Mouse (Mus musculus): ENCODE measurements around the gene Adat2.

Gene Adat2

DNA sequence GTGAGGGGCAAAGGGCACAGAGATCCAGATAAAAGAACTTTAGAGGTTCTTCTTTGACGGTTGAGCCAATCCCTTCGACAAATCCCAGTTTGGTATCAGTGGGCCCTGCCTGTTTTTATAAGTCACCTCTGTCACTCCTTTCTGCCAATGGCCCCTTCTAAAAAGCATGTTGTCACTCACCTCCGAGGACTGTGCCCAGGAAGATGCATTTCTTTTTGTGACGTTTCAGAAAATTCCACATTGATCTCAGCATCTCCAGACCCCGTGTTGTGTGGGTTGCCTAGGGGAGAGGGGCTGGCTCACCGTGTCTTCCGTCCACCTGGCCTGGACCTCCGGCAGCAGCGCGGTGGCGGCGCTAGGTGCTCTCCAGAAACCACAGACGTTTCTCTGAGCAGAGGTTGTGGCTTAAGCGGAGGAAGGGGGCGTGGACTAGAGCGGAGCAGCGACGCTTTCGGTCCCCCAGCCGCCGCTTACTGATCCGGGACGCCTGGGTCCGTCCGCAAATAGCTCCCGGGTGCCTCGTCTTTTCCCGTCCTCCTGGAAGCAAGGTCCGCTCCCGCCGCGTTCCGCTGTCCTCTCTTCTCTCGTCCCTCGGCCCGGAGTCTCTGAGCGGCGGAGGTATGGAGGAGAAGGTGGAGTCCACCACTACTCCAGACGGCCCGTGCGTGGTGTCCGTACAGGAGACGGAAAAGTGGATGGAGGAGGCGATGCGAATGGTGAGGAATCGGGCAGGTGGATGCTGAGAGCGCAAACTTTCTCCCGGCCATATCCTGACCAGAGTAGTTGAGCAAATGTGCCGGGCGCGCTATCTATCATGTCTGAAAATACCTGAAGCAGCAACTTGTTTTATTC lies at the start of gene Adat2, which contains the start of gene Pex3:
Gene Adat2, plus strand, starts transcription at position 249 of the 852 bp plus-strand sequence.
Gene Pex3, minus strand, starts transcription at position 497 of the 852 bp plus-strand sequence.
- DNase-seq (ENCODE audit: low read depth, low spot score) = peak; percentile 94

DNA sequence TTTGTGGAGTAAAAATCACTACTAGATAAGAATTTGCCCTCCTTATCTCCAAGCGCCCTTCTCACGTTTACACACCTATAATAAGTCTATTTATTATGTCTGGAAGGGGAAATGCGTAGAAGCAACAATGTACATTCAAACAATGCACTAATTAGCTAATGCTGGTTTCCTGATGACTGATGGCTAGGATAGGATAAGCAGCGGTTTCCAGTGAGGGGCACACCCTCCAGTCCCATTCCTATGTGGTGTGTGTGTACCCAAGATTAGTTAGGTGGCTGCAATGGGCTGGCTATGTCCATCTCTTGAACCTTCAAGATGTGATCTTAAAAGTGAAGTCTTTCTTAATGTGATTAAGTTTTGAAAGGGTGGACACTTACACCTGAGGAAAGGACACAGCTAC lies 30.8 kb upstream of the Adat2 start:
- no peak for DNase-seq (ENCODE audit: low read depth, low spot score)

- DNase-seq (ENCODE audit: low read depth, low spot score) = no peak
Measured at GRCm38 (mm10) chr10:13528155-13528554, 24.5 kb upstream of the Adat2 start.

DNA sequence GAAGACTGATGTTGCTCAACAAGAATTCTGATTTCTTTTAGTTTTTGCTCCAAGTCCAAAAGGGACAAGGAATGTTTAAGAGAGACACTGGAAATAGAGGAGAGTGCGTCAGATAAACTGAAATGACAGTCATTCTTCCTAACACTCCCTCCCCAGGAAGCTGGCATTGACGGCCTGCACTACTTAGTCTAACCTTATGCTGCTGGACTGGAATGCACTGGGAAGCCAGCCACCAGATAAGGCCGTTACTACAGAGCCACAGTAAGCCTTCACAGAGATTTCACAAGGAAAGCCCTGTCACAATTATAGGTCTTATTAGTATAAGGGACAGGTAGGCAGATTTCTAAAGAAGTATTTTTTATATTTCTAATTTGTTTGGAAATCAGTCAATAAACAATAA lies 17.9 kb upstream of the Adat2 start:
- DNase-seq (ENCODE audit: low read depth, low spot score) = no peak

- DNase-seq (ENCODE audit: low read depth, low spot score) = no peak
Measured at GRCm38 (mm10) chr10:13536706-13537105, 16.0 kb upstream of the Adat2 start.

- DNase-seq (ENCODE audit: low read depth, low spot score) = no peak
Measured at GRCm38 (mm10) chr10:13539769-13540333, 12.8 kb upstream of the Adat2 start.

- no peak for DNase-seq (ENCODE audit: low read depth, low spot score)
Measured at GRCm38 (mm10) chr10:13541721-13542120, 11.0 kb upstream of the Adat2 start.

GRCm38 (mm10) chr10:13553498-13553985 lies 848 bp downstream of the Adat2 start:
- DNase-seq (ENCODE audit: low read depth, low spot score) = no peak

GRCm38 (mm10) chr10:13554316-13554715 lies 1.6 kb downstream of the Adat2 start:
- peak; percentile 76 for DNase-seq (ENCODE audit: low read depth, low spot score)

- DNase-seq (ENCODE audit: low read depth, low spot score) = no peak
Measured at GRCm38 (mm10) chr10:13560014-13560674, 7.5 kb downstream of the Adat2 start.

DNA sequence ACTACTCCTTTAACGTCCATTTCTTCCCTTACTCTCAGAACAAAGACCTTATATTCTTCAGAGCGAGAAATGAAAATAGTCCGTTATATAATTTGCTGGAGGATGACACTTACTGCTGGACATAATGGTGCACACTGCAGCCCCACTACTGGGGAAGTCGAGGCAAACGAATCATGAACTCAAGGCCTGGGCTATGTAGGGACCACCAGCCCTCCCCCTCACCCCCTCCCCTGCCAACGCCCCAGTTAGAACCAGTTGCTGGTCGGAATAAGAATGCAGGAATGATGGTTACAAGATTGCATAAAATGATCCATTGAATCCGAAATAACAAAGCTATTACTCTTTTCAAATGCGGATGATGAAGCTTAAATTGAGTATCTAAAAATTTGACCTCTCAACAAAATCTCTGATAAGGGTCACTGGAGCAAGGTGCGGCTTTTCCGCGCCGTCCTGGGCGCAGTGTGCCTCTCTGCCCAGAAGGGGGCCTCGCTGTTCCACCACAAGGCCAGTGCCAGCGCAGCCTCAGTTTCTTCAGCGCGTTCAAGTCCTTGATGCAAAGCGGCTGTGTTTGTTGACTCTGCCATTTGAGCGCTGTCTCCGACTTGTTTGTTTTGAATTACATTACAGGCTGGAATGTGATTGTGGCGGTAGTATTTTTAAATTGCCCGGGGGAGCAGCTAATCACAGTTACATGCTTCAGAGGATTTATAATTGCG lies 11.8 kb downstream of the Adat2 start:
- DNase-seq (ENCODE audit: low read depth, low spot score) = peak; percentile 64

GRCm38 (mm10) chr10:13565080-13565448 lies 12.4 kb downstream of the Adat2 start:
- no peak for DNase-seq (ENCODE audit: low read depth, low spot score)

- DNase-seq (ENCODE audit: low read depth, low spot score) = peak; percentile 8
Measured at GRCm38 (mm10) chr10:13566393-13566792, 13.7 kb downstream of the Adat2 start.

DNA sequence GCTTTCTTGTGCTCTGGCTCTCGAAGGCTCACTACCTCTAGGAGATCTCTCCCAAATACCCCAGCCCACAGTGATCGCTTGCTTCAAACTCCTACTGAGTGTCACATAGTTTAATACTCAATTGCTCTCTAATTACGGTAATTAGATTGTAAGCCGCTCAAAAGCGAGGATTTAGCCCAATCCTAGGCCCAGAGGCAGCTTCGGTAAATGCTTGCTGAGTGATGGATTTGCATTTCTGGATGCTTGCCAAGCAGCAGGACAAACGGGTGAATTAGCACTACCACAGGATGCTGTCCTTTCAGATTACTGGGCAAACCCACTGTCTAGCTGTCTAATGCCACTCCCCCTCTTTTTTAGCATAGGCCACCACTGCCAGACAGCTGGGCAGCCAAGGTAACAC lies 17.1 kb downstream of the Adat2 start:
- DNase-seq (ENCODE audit: low read depth, low spot score) = peak; percentile 21

GRCm38 (mm10) chr10:13570697-13571538 lies 18.2 kb downstream of the Adat2 start:
- no peak for DNase-seq (ENCODE audit: low read depth, low spot score)

GRCm38 (mm10) chr10:13572003-13572402 lies 19.3 kb downstream of the Adat2 start:
- no peak for DNase-seq (ENCODE audit: low read depth, low spot score)

DNA sequence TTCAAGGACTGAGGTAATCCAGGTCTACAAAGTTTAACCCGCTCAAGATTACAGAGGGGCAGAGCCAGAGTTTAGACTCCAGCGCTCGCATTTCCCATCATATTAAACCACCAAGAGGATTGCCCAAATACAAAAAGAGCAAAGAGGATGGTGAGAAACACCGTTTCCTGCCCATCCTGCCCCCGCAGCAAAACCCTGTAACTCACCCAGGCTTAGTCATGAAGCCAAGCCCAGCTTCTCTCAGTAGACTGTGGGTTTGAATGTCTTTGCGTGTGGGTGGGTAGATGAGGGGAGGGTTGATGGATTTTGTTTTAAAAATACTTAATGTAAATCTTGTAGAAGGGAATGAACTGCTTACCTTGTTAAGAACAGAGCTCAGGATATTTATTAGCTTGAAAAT lies 19.7 kb downstream of the Adat2 start:
- no peak for DNase-seq (ENCODE audit: low read depth, low spot score)

DNA sequence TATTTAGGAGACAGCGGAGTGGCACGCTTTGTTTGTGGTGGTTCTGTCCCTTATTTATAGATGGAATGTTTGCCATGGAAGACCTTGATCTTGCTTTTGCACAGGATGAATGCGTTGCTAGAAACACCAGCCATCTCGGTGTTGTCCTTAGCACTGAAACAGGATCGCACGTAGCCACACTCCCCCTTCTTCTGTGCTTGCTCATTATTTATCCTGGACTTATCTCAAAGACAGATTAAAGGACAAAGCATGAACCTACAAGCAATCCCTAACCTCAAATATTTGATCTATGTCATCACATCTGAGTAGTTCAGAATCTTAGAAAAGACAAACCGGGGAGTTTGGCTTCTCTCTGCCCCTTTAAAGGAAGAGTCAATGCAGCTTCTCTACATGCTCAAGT lies 24.4 kb downstream of the Adat2 start:
- no peak for DNase-seq (ENCODE audit: low read depth, low spot score)

- DNase-seq (ENCODE audit: low read depth, low spot score) = no peak
Measured at GRCm38 (mm10) chr10:13587914-13588313, 35.2 kb downstream of the Adat2 start.

DNA sequence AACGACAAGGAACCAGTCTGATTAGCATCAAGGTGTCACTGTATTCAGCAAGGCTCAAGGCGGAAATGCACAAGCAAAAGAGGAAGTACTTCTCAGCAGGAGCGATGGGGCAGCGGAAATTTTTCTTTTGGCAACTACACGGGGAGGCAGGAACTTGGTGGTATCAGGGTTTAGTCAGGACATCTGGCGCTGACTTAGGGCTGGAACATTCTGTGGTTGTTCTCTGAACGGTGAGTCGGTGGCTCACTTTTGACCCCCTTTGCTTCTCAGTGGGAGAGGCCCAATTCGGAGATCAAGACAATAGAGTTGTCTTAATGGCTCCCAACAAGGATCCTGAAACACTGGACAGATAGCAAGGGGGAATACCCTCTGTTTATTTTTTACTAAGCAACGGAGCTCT lies 39.5 kb downstream of the Adat2 start:
- no peak for DNase-seq (ENCODE audit: low read depth, low spot score)

GRCm38 (mm10) chr10:13593529-13593928 lies 40.8 kb downstream of the Adat2 start:
- no peak for DNase-seq (ENCODE audit: low read depth, low spot score)
